In the genomic region with DNA sequence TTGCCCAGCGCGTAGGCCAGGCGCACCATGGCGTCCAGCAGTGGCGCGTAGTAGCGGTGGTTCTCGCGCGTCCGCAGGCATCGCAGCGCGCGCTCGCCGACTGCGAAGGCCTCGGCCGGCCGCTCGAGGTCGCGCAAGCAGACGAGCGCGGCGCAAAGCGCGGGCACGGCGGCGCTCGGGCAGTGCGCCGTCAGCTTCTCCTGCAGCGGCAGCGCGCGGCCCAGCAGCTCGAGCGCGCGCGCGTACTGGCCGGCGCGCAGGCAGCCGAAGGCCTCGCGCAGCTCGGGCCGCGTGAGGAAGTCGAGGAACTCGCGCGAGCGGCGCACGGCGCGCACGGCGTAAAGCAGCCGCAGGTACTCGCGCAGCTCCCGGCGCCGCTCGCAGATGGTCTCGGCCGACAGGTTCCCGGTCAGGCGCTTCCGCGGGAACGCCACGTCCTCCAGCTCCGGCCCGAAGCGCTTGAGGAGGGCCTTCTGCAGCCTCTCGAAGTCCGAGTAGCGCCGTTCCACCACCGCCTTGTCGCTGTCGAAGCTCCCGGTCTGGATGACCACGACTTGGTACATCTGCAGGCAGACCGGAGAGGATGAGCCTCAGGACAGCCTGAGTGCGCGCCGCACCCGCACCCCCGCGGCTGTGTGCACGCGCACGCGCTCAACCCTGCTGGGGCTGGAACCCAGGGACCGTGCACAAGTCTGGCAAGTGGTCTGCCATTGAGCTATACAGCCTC, we compare ENCODE assay signal across 8 mouse cellular contexts. TPM values are rescaled to one million over a fixed set of nuclear protein-coding genes. Genes with fewer than 3 reads are reported as not detected.
DNase-seq lines count a peak whose midpoint lies in the region; ATAC-seq lines count a peak whose summit lies in the region.

No protein-coding gene starts in this region.

- peaks cover 5% of the 10 kb centered on the region; the same call in 1 of the 2 replicates for H3K4me1 ChIP-seq in hindbrain, embryonic 11.5 days (replicated peaks; ENCODE audit: control insufficient read depth, insufficient read depth, low read length)
- peaks cover 13% of the 10 kb centered on the region; the same call in 1 of the 2 replicates for H3K4me1 ChIP-seq in lung, embryonic 15.5 days

- peak; percentile 61 for DNase-seq in WW6 (ENCODE audit: low read depth, low spot score)
- peak; percentile 88 for DNase-seq in cerebellum, adult 9-11 months
- DNase-seq in frontal cortex, postnatal 10 days (ENCODE audit: low spot score in 2 of 2): peak; percentile 75 to 79
- peak; percentile 92 for DNase-seq in hindbrain, embryonic 11.5 days (ENCODE audit: low spot score)
- DNase-seq in layer of hippocampus, postnatal 14 days (ENCODE audit: low spot score in 2 of 2): peak; percentile 67 to 78
- DNase-seq in retina, postnatal 1 day: peak; percentile 94

- ATAC-seq in hindbrain, embryonic 11.5 days (ENCODE audit: low FRiP score): peak; percentile 77
- ATAC-seq in lung, embryonic 15.5 days (ENCODE audit: borderline replicate concordance, extremely low read depth, low FRiP score, low TSS enrichment): peak; percentile 77
- ATAC-seq in megakaryocyte-erythroid progenitor cell, adult 5-6 weeks (replicated peaks; ENCODE audit: low FRiP score, low TSS enrichment, poor library complexity, severe bottlenecking): no peak

- H3K36me3 ChIP-seq in hindbrain, embryonic 11.5 days (ENCODE audit: control insufficient read depth, insufficient read depth, low read length): no peaks in the 10 kb centered on the region
- H3K36me3 ChIP-seq in lung, embryonic 15.5 days: no peaks in the 10 kb centered on the region

- H3K9ac ChIP-seq in hindbrain, embryonic 11.5 days (ENCODE audit: low read depth, low read length): peak overlapping the region; percentile 79
- H3K9ac ChIP-seq in lung, embryonic 15.5 days: peak overlapping the region; percentile 45

- peak overlapping the region; percentile 95 for H3K4me2 ChIP-seq in hindbrain, embryonic 11.5 days (replicated peaks; ENCODE audit: low read depth, low read length)
- peak overlapping the region; percentile 83 for H3K4me2 ChIP-seq in lung, embryonic 15.5 days

- peaks cover 9% of the 10 kb centered on the region; the same call in 1 of the 2 replicates for H3K27me3 ChIP-seq in hindbrain, embryonic 11.5 days (ENCODE audit: control insufficient read depth, insufficient read depth, low read length)
- H3K27me3 ChIP-seq in lung, embryonic 15.5 days: peaks cover 32% of the 10 kb centered on the region

- WGBS in hindbrain, embryonic 11.5 days: under 1% methylated on average over 99 of the region's 105 CpGs
- WGBS in lung, embryonic 15.5 days: under 1% methylated on average over 97 of the region's 105 CpGs

- H3K9me3 ChIP-seq in hindbrain, embryonic 11.5 days (ENCODE audit: control insufficient read depth, low read length): no peaks in the 10 kb centered on the region
- no peaks in the 10 kb centered on the region for H3K9me3 ChIP-seq in lung, embryonic 15.5 days

- peak overlapping the region; percentile 50 for H3K4me3 ChIP-seq in hindbrain, embryonic 11.5 days (ENCODE audit: low read depth, low read length)
- H3K4me3 ChIP-seq in lung, embryonic 15.5 days: peak overlapping the region; percentile 51

- H3K27ac ChIP-seq in hindbrain, embryonic 11.5 days (ENCODE audit: low read depth, low read length): 0 out of 2 replicates have a peak overlapping the region, but pooled peaks have one; percentile 54
- no peak overlapping the region for H3K27ac ChIP-seq in lung, embryonic 15.5 days

RNA-seq across cellular contexts. Expression of a gene that starts 8.5 kb away (rescaled TPM):
- polyA plus RNA-seq in hindbrain, embryonic 11.5 days (2014; fragmentation: Nextera tagmentation; extraction: Ambion mirVana): 1.4 and 2.1 TPM in 2 replicates
- 1 to 10 TPM; 2.1 to 2.2 TPM for total RNA-seq in layer of hippocampus, postnatal 14 days (2021)
- 2.3 and 2.7 TPM in 2 replicates for polyA plus RNA-seq in lung, embryonic 15.5 days (2015; fragmentation: Nextera tagmentation; extraction: Ambion mirVana)
- total RNA-seq in megakaryocyte-erythroid progenitor cell, adult 5-6 weeks (2014; fragmentation: Nextera tagmentation): 3.8 and 6.0 TPM in 2 replicates
- 3.6 and 14.5 TPM in 2 replicates for total RNA-seq in megakaryocyte-erythroid progenitor cell, adult 5-6 weeks (2017)

RNA-seq across cellular contexts. Expression of a gene that starts 19.7 kb away (rescaled TPM):
- 0.13 and 0.14 TPM in 2 replicates for polyA plus RNA-seq in hindbrain, embryonic 11.5 days (2014; fragmentation: Nextera tagmentation; extraction: Ambion mirVana)
- under 1 TPM; 0.37 to 0.60 TPM for total RNA-seq in layer of hippocampus, postnatal 14 days (2021)
- polyA plus RNA-seq in lung, embryonic 15.5 days (2015; fragmentation: Nextera tagmentation; extraction: Ambion mirVana): 0.11 and 0.21 TPM in 2 replicates
- not detected in 2 replicates for total RNA-seq in megakaryocyte-erythroid progenitor cell, adult 5-6 weeks (2014; fragmentation: Nextera tagmentation)
- 0.19 TPM in 1 of 2 replicates, not detected in the other for total RNA-seq in megakaryocyte-erythroid progenitor cell, adult 5-6 weeks (2017)
